Mouse (Mus musculus): Measurements from ENCODE around the gene Cfi.
A peak's percentile ranks its signal among the peaks of the same experiment; 100 is the strongest.

DNA sequence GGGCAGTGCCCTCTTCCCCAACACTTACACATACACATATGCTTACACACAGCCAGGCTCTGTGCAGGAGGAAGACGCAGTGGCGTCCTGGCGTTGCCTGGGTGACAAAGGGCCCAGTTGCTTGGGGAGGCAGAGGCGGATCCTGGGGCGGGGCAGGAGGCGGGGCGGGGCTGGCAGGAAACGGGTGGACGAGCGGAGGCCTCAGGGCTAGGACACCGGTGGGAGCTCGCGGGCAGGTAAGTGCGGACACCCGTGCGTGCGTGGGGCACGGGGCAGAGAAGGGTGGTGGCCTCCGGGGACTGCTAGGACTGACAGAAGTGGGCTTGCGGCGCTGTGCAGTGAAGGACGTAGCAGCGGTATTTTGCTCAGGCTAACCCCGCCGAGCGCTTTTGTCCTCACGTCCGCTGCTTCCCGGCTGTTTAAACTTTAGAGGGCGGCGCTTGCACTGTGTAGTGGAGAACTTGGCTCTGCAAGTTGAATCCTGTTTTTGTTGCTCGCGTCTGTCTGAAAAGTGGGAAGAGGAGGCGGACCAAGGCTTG lies 65.7 kb downstream of the Cfi start, which contains the start of gene Casp6:
- TF ChIP-seq CTCF (IDR thresholded peaks at IDR 0.05; ENCODE audit: borderline replicate concordance, insufficient read depth, low read length) (no peak), POLR2A (IDR thresholded peaks at IDR 0.05; ENCODE audit: low read depth, low read length) (peak; percentile 88)
